Mouse (Mus musculus) embryo, embryonic 10.5 days (tissue): ENCODE measurements around the gene Sod2.
"Not testable (repeated sequence)": the region's sequence is repeated elsewhere in the genome, so short reads cannot be mapped to it uniquely, and the experiment has no call there.

ENCODE experiments used
- DNase-seq: peaks from one replicate; pipeline ENCODE4 v3.0.0-alpha.2; 2015; ENCODE audit warnings: low spot score

The Sod2 gene

GRCm38 (mm10) chr17:13006546-13006945 lies at the start of gene Sod2:
Gene Sod2, plus strand, starts transcription at chr17:13006846.
- not testable (repeated sequence) for DNase-seq

DNA sequence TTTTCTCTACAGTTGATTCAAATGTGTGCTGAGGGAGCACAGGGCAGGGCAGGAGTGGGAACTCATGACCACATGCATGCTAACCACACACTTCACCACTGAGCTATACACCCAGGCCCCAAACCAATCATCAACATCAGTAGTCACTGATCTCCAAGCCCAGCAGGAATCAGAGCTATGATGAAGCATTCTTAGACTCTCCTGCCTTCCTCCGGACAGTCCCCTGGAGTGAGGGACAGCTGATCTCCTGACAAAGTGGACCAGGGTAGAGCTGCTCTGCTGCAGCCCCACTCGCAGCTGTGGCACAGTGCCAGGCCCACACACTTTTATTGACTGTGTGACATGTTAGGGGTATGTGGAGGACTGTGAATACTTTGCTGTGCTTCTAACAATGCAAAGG lies 47.3 kb upstream of the Sod2 start:
- not testable (repeated sequence) for DNase-seq

DNA sequence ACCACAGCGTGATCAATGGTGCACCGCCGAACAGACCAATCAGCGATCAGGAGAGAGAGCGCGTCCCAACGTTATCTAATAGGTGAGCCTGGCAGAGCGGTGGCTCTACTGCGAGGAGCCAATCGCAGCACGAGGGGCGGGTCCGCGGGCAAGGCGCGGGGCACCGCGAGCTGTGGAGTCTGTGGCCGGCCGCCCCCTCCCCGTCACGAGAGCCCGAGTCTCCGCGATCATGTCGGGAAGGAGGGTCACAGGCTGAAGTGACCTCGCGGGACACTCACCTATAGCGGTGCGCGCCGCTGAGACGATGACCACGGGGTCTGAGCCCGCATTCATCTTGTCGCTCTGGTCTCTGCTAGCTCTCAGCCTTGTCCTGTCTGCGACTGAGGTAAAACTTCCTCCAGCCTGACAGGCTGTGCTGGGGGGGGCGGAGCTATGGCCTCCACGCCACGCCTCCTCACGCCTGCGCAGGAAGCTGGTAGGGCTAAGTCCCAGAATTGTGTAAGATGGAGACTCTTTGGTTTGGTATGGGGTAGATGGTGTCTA lies 46.2 kb upstream of the Sod2 start, which contains the start of gene Acat2:
TSS of gene Acat2 (minus strand) at position 417 of the 543 bp plus-strand sequence.
- DNase-seq, result peak; percentile 94

- DNase-seq, result no peak
Observed at GRCm38 (mm10) chr17:12963476-12963875, 43.2 kb upstream of the Sod2 start.

DNA sequence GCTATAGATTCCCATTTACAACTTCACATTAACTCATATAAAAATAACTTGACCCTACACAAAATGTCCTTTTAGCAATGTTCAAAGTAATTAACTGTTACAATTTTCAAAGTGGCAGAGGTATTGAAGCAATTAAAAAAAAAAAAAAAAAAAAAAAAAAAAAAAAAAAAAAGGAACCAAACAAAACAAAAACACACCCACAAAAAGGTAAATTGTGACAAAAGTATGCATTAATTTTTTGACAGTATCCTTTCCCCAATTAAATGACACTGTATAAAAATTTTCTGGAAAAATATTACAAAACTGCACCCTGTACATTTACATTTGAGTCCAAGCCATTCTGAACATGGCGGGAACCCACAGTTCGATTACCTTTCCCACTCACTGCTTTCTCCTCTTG lies 39.5 kb upstream of the Sod2 start:
- no peak for DNase-seq

- DNase-seq, result no peak
Observed at GRCm38 (mm10) chr17:12973851-12974250, 32.8 kb upstream of the Sod2 start.

DNA sequence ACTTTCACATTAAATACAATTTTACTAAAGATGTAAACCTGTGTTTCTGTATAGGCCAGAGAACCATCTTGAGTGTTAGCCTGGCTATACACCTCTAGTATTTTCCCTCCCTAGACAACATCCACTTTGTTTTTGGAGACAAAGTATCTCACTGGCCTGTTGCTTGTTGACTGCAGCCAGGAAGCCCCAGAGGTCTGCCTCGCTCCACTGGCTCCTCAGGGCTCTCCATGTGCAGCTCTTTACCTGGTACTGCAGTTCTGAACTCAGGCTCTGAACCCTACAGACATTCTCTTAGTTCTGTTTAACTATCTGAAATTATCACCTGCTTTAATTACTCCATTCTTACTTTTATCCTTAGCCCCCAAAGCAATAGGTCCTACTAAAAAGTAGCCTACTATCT lies 28.1 kb upstream of the Sod2 start:
- no peak for DNase-seq

- DNase-seq, result no peak
Observed at GRCm38 (mm10) chr17:12983988-12984387, 22.7 kb upstream of the Sod2 start.

DNA sequence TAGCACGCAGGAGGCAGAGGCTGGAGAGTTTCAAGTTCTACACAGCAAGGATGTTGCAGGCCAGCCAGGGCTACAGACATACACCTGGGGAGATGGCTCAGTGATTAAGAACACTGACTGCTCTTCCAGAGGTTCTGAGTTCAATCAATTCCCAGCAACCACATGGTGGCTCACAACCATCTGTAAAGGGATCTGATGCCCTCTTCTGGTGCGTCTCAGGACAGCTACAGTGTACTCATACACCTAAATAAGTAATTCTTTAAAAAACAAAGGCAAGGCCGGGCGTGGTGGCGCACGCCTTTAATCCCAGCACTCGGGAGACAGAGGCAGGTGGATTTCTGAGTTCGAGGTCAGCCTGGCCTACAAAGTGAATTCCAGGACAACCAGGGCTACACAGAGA lies 18.6 kb upstream of the Sod2 start:
- DNase-seq, result not testable (repeated sequence)

DNA sequence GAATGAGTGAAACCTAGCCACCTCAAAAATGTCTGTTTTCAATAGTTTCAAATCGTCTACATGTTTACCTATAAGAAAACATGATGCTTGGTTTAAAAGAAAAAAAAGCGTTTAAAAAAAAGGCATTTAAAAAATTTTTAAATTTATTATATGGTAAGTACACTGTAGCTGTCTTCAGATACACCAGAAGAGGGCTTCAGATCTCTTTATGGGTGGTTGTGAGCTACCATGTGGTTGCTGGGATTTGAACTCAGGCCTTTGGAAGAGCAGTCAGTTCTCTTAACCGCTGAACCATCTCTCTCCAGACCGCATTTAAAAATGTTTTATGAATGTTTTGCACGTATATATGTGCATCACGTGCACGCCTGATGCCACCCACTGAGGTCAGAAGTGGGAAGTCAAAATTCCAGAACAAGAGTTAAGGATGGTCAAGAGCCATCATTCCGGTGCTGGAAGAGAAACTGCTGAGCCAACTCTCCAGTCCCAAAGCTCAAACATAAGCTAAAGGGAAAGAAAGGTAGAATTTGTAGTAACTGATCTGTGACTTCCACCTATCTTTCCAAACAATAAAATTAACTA lies 16.0 kb upstream of the Sod2 start:
- DNase-seq, result no peak

GRCm38 (mm10) chr17:12991194-12991634 lies 15.4 kb upstream of the Sod2 start:
- peak; percentile 42 for DNase-seq

GRCm38 (mm10) chr17:12991635-12992358 lies 14.8 kb upstream of the Sod2 start:
- peak; percentile 85 for DNase-seq

DNA sequence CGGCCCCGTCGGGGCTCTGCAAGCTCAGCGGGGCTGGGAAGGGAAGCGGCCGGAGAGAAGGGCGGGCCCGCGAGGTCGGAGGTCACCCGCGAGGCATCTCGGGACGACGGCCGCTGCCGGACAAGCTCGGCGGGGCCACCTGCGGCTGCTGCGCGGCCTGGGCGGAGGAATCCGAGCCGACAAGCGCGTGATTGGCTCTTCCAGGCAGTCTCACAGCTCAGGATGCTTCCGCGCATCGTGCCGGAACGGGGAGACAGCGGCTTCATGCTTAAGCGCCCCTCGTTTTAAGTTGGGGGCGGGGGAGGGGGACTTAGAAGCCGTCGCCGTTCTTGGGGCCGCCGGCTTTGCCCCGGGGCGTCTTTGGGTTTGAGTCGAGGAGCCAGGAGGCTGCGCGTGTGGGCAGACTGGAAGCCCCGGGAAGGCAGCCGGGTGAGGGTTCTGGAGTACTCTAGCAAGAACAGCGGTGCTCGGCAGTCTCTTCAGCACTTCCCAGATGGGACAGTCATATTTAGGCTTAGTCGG lies 14.1 kb upstream of the Sod2 start:
- DNase-seq, result peak; percentile 96

DNA sequence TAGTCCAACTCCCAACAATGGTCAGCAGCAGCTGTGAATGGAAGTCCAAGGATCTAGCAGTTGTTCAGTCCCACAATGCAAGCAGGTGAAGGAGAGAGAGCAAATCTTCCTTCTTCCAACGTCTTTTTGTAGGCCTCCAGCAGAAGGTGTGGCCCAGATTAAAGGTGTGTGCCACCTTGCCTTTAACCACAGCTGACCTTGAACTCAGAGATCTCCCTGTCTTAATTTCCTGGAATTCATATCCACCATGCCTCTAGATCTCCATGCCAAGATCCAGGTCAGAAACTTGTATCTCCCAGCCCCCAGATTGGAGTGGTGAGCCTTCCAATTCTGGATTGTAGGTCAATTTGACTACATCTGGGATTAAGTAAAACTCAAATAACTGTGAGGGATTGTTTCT lies 12.6 kb upstream of the Sod2 start, which contains the start of gene Wtap:
TSS of gene Wtap (minus strand) at position 101 of the 400 bp plus-strand sequence.
- no peak for DNase-seq

GRCm38 (mm10) chr17:12996345-12996744 lies 10.3 kb upstream of the Sod2 start:
- peak; percentile 67 for DNase-seq

DNA sequence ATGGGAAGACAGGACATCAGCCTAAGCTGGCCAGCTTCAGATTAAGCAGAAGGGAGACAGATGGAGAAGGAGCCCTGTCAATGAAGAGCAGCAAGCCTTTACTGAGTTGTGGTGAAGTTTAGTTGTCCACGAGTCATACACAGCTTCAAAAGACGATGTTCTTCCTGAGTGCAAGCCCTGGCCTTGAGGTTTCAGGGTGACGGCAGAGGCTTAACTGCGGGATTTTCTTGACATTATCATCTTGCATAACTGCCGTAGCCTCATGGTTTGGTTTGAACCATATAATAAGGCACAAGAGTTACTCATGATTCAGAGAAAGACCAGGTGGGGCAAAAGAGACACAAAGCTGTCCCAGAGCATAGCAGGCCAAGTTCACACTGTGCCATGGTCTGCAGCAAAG lies 8.8 kb upstream of the Sod2 start:
- DNase-seq, result no peak

DNA sequence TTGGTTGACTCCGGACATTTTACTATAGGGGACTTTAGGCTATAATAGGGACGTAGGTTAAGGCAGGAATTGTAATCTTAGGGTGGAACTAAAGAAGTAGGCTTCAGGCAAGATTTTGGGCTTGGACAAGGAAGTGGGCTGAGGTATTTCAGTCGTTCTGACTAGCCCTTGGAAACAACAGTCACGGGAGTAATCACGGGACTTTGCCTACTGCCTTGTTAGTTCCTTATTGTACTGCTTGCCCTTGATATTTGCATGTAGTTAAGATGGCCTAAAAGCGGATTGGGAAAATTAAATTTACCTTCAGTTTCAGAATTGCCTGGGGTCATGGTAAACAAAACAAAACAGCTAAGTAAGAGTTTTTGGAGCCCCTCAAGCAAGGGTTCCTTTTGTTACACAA lies 7.6 kb upstream of the Sod2 start:
- no peak for DNase-seq

- not testable (repeated sequence) for DNase-seq
Observed at GRCm38 (mm10) chr17:13002243-13002642, 4.4 kb upstream of the Sod2 start.

DNA sequence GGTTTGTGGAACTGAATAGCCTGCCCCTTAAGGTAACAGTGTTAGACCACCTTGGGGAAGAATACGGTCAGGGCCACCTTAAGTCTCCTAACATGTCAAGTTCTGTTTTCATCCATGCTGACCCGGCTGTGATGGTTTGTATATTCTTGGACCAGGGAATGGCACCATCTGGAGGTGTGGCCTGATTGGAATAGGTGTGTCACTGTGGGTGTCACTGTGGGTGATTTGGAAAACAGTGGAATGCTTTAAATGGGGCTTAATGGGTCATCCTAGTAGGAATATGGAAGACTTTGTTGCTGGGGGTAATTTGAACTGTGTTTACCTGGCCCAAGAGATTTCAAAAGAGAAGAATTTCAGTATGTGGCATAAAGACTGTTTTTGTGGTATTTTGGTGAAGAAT lies 2.2 kb upstream of the Sod2 start:
- DNase-seq, result not testable (repeated sequence)

- DNase-seq, result no peak
Observed at GRCm38 (mm10) chr17:13006984-13007383, 338 bp downstream of the Sod2 start.

GRCm38 (mm10) chr17:13007730-13008425 lies 1.2 kb downstream of the Sod2 start:
- DNase-seq, result peak; percentile 98

DNA sequence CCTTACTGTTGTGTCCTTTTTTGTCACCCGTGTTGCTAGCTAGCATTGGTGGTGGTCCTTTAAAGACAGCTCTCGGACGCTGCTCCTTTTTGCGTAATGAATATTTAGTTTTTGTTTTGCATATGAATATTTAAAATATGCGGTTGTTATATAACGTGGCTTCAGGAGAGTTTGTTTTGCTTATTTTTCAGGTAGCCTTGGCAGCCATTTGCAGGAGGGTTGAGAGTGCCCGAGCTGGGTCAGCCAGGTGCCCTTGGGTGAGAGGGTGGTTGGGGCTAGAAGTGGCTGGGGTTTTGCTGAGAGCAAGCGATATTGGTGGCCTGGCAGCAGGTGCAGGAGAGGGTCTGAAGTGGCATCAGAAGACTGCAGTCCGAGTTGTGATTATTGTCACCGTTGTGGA lies 1.9 kb downstream of the Sod2 start:
- DNase-seq, result no peak
